Mouse (Mus musculus): ENCODE results near the gene Ate1. TPM values are rescaled to one million over a fixed set of nuclear protein-coding genes. Genes with fewer than 3 reads are reported as not detected.

Gene Ate1
- polyA plus RNA-seq, 1 experiment from 2014 or later = 113 TPM

DNA sequence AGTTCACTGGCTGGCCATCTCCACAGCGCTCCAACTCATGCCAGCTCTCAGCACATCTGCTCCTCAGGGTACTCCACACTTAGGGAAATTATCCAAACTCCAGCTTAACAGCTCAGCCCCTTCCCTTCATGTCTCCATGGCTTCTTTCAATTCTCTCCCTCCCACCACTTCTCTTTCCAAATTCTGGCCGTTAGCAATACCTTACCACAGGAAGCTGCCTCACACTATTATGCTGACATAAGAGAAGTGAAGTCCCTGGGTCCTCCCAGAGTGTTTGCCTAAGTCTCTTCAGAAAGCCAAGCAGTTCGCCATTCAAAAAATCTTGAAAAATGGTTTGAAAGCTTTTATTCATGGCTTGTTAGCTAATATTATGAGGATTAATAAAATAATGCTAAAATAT is 46.3 kb downstream of the Ate1 start:
- Histone ChIP-seq H3K4me1 (ENCODE audit: control insufficient read depth, insufficient read depth, low read length) (peaks cover 19% of the 10 kb centered on the region; the same call in 1 of the 2 replicates), H3K36me3 (ENCODE audit: control insufficient read depth, insufficient read depth, low read length) (no peaks in the 10 kb centered on the region), H3K4me3 (replicated peaks; ENCODE audit: low read depth, low read length) (no peak overlapping the region), H3K27ac (replicated peaks; ENCODE audit: low read depth, low read length) (no peak overlapping the region), H3K9me3 (ENCODE audit: control insufficient read depth, low read length) (no peaks in the 10 kb centered on the region), H3K4me2 (ENCODE audit: low read length) (no peak overlapping the region), H3K9ac (replicated peaks; ENCODE audit: low read length) (no peak overlapping the region), H3K27me3 (ENCODE audit: control insufficient read depth, insufficient read depth, low read length) (0 out of 2 replicates have a peak, but pooled peaks cover 3% of the 10 kb centered on the region)
- DNase-seq = no peak
- 60% methylated on average over 3 of the region's 3 CpGs for WGBS
- no peak for ATAC-seq (ENCODE audit: low FRiP score, low TSS enrichment)

GRCm38 (mm10) chr7:130472683-130473082 is 47.5 kb downstream of the Ate1 start:
- DNase-seq = peak; percentile 64

DNA sequence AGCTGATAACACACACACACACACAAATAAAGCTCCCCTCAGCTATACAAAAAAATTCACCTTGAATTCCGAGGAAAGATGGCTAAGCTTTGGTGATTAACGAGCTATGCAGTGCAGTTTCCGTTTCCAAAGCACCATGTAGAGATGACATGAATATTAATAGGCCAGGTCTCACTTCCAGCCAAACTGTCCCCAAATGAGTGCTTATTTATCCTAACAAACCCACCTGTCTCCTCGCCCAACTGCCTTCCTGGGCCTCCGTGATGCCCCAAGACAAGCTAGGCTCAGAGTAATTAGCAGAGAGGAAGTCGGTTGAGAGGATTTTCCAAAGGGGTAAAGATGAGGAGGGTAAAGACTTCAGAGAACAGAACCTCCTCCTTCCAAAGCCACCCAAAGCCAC is 49.1 kb downstream of the Ate1 start:
- DNase-seq (peak; percentile 32), ATAC-seq (ENCODE audit: low FRiP score, low TSS enrichment) (no peak)
- Histone ChIP-seq H3K9me3 (ENCODE audit: control insufficient read depth, low read length) (no peaks in the 10 kb centered on the region), H3K4me2 (ENCODE audit: low read length) (no peak overlapping the region), H3K36me3 (ENCODE audit: control insufficient read depth, insufficient read depth, low read length) (peaks cover 9% of the 10 kb centered on the region), H3K9ac (replicated peaks; ENCODE audit: low read length) (no peak overlapping the region), H3K27me3 (ENCODE audit: control insufficient read depth, insufficient read depth, low read length) (0 out of 2 replicates have a peak, but pooled peaks cover 3% of the 10 kb centered on the region), H3K4me1 (ENCODE audit: control insufficient read depth, insufficient read depth, low read length) (peaks cover 19% of the 10 kb centered on the region; the same call in 1 of the 2 replicates), H3K4me3 (replicated peaks; ENCODE audit: low read depth, low read length) (no peak overlapping the region), H3K27ac (replicated peaks; ENCODE audit: low read depth, low read length) (no peak overlapping the region)
- WGBS = 12% methylated on average over 6 of the region's 6 CpGs

More at GRCm38 (mm10) chr7:130472683-130473082, 47.5 kb downstream of the Ate1 start:
- Histone ChIP-seq H3K9me3 (ENCODE audit: control insufficient read depth, low read length) (no peaks in the 10 kb centered on the region), H3K4me2 (ENCODE audit: low read length) (no peak overlapping the region), H3K27ac (replicated peaks; ENCODE audit: low read depth, low read length) (no peak overlapping the region), H3K9ac (replicated peaks; ENCODE audit: low read length) (no peak overlapping the region), H3K4me3 (replicated peaks; ENCODE audit: low read depth, low read length) (no peak overlapping the region), H3K4me1 (ENCODE audit: control insufficient read depth, insufficient read depth, low read length) (peaks cover 19% of the 10 kb centered on the region; the same call in 1 of the 2 replicates), H3K27me3 (ENCODE audit: control insufficient read depth, insufficient read depth, low read length) (0 out of 2 replicates have a peak, but pooled peaks cover 3% of the 10 kb centered on the region), H3K36me3 (ENCODE audit: control insufficient read depth, insufficient read depth, low read length) (no peaks in the 10 kb centered on the region)
- 3% methylated on average over 6 of the region's 6 CpGs for WGBS
- ATAC-seq (ENCODE audit: low FRiP score, low TSS enrichment) = no peak

DNA sequence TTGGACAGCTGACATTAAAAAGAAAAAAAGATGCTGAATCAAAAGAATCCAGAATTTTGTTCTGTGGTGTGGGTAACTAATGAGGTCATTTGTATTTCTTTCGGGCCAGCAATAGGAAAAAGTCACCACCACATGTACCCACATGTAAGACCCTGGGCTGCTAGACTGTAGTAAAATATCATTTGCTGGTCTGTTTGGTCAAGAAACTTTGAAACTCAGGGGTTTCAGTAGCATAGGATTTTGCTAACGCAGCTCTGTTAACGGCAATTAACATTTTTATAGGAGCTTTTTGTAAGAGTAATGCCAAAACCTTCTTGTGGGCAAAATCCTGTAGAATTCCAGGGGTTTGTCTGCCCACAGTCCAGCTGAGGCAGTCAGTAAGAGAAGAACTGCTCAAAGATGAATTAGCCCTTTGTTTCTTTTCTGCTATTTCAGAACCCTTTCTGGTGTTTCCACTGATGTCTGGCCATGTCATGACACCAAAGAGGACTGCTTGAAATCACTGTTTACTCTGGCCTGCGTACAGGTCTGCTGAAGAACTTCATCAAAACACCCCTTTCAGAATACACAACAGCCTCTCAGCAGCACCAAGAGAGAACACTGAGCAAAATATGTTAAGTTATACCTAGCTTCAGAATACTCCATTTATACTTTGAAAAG is 64.5 kb downstream of the Ate1 start:
- peaks cover 25% of the 10 kb centered on the region for H3K36me3 ChIP-seq (ENCODE audit: control insufficient read depth, insufficient read depth, low read length)
- H3K9ac ChIP-seq (replicated peaks; ENCODE audit: low read length) = no peak overlapping the region
- H3K4me2 ChIP-seq (ENCODE audit: low read length) = no peak overlapping the region
- H3K27me3 ChIP-seq (ENCODE audit: control insufficient read depth, insufficient read depth, low read length) = no peaks in the 10 kb centered on the region
- DNase-seq (no peak), ATAC-seq (ENCODE audit: low FRiP score, low TSS enrichment) (no peak)
- H3K9me3 ChIP-seq (ENCODE audit: control insufficient read depth, low read length) = no peaks in the 10 kb centered on the region
- no peak overlapping the region for H3K27ac ChIP-seq (replicated peaks; ENCODE audit: low read depth, low read length)
- WGBS = 71% methylated on average over 4 of the region's 4 CpGs
- no peaks in the 10 kb centered on the region for H3K4me1 ChIP-seq (ENCODE audit: control insufficient read depth, insufficient read depth, low read length)
- no peak overlapping the region for H3K4me3 ChIP-seq (replicated peaks; ENCODE audit: low read depth, low read length)

- ATAC-seq (ENCODE audit: low FRiP score, low TSS enrichment) = no peak
- Histone ChIP-seq H3K27ac (replicated peaks; ENCODE audit: low read depth, low read length) (no peak overlapping the region), H3K4me2 (ENCODE audit: low read length) (no peak overlapping the region), H3K9me3 (ENCODE audit: control insufficient read depth, low read length) (no peaks in the 10 kb centered on the region), H3K36me3 (ENCODE audit: control insufficient read depth, insufficient read depth, low read length) (peaks cover 21% of the 10 kb centered on the region), H3K9ac (replicated peaks; ENCODE audit: low read length) (no peak overlapping the region), H3K4me1 (ENCODE audit: control insufficient read depth, insufficient read depth, low read length) (no peaks in the 10 kb centered on the region), H3K27me3 (ENCODE audit: control insufficient read depth, insufficient read depth, low read length) (no peaks in the 10 kb centered on the region), H3K4me3 (replicated peaks; ENCODE audit: low read depth, low read length) (no peak overlapping the region)
- WGBS = 98% methylated on average over 3 of the region's 3 CpGs
- no peak for DNase-seq
Measured at GRCm38 (mm10) chr7:130454226-130454625, 65.9 kb downstream of the Ate1 start.

GRCm38 (mm10) chr7:130435776-130436175 is 84.4 kb downstream of the Ate1 start:
- H3K4me1 ChIP-seq (ENCODE audit: control insufficient read depth, insufficient read depth, low read length) = no peaks in the 10 kb centered on the region
- no peak overlapping the region for H3K4me2 ChIP-seq (ENCODE audit: low read length)
- DNase-seq (no peak), ATAC-seq (ENCODE audit: low FRiP score, low TSS enrichment) (no peak)
- no peak overlapping the region for H3K9ac ChIP-seq (replicated peaks; ENCODE audit: low read length)
- no peak overlapping the region for H3K27ac ChIP-seq (replicated peaks; ENCODE audit: low read depth, low read length)
- WGBS = 92% methylated on average over 5 of the region's 5 CpGs
- no peak overlapping the region for H3K4me3 ChIP-seq (replicated peaks; ENCODE audit: low read depth, low read length)
- no peaks in the 10 kb centered on the region for H3K27me3 ChIP-seq (ENCODE audit: control insufficient read depth, insufficient read depth, low read length)
- no peaks in the 10 kb centered on the region for H3K36me3 ChIP-seq (ENCODE audit: control insufficient read depth, insufficient read depth, low read length)
- H3K9me3 ChIP-seq (ENCODE audit: control insufficient read depth, low read length) = no peaks in the 10 kb centered on the region

- Histone ChIP-seq H3K36me3 (ENCODE audit: control insufficient read depth, insufficient read depth, low read length) (no peaks in the 10 kb centered on the region), H3K4me2 (ENCODE audit: low read length) (no peak overlapping the region), H3K9me3 (ENCODE audit: control insufficient read depth, low read length) (no peaks in the 10 kb centered on the region), H3K9ac (replicated peaks; ENCODE audit: low read length) (no peak overlapping the region), H3K27ac (replicated peaks; ENCODE audit: low read depth, low read length) (no peak overlapping the region), H3K4me1 (ENCODE audit: control insufficient read depth, insufficient read depth, low read length) (no peaks in the 10 kb centered on the region), H3K4me3 (replicated peaks; ENCODE audit: low read depth, low read length) (no peak overlapping the region), H3K27me3 (ENCODE audit: control insufficient read depth, insufficient read depth, low read length) (no peaks in the 10 kb centered on the region)
- WGBS = 98% methylated on average over 2 of the region's 2 CpGs
- ATAC-seq (ENCODE audit: low FRiP score, low TSS enrichment) (no peak), DNase-seq (no peak)
Measured at GRCm38 (mm10) chr7:130432141-130432540, 88.0 kb downstream of the Ate1 start.

DNA sequence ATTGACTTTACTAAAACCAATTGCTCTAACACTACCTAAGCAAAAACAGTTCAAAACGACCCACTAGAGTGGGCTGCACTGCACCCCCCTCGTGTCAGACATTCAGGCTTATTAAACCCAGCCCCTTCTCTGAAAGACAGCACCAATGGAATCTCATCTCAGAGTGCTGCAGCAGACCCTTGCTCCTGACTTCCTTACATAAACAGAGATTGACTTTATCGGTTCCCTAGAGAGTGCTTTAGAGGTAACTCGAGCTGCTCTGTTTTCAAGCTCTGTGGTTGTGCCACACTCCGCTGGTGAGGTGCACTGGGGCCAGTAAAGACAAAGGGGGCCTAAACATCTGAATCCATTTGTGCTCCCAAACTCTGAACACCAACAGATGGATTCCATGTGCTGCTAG is 93.6 kb downstream of the Ate1 start:
- Histone ChIP-seq H3K4me2 (ENCODE audit: low read length) (no peak overlapping the region), H3K27ac (replicated peaks; ENCODE audit: low read depth, low read length) (no peak overlapping the region), H3K9me3 (ENCODE audit: control insufficient read depth, low read length) (no peaks in the 10 kb centered on the region), H3K4me1 (ENCODE audit: control insufficient read depth, insufficient read depth, low read length) (no peaks in the 10 kb centered on the region), H3K36me3 (ENCODE audit: control insufficient read depth, insufficient read depth, low read length) (no peaks in the 10 kb centered on the region), H3K27me3 (ENCODE audit: control insufficient read depth, insufficient read depth, low read length) (no peaks in the 10 kb centered on the region), H3K4me3 (replicated peaks; ENCODE audit: low read depth, low read length) (no peak overlapping the region), H3K9ac (replicated peaks; ENCODE audit: low read length) (no peak overlapping the region)
- 6% methylated on average over 5 of the region's 5 CpGs for WGBS
- ATAC-seq (ENCODE audit: low FRiP score, low TSS enrichment) (no peak), DNase-seq (no peak)

GRCm38 (mm10) chr7:130425991-130426390 is 94.2 kb downstream of the Ate1 start:
- no peak overlapping the region for H3K9ac ChIP-seq (replicated peaks; ENCODE audit: low read length)
- no peak overlapping the region for H3K4me3 ChIP-seq (replicated peaks; ENCODE audit: low read depth, low read length)
- H3K4me1 ChIP-seq (ENCODE audit: control insufficient read depth, insufficient read depth, low read length) = no peaks in the 10 kb centered on the region
- H3K9me3 ChIP-seq (ENCODE audit: control insufficient read depth, low read length) = no peaks in the 10 kb centered on the region
- no peak overlapping the region for H3K4me2 ChIP-seq (ENCODE audit: low read length)
- WGBS = 85% methylated on average over 2 of the region's 2 CpGs
- H3K36me3 ChIP-seq (ENCODE audit: control insufficient read depth, insufficient read depth, low read length) = no peaks in the 10 kb centered on the region
- no peak overlapping the region for H3K27ac ChIP-seq (replicated peaks; ENCODE audit: low read depth, low read length)
- no peaks in the 10 kb centered on the region for H3K27me3 ChIP-seq (ENCODE audit: control insufficient read depth, insufficient read depth, low read length)
- no peak for ATAC-seq (ENCODE audit: low FRiP score, low TSS enrichment)
- DNase-seq = no peak
